Mouse (Mus musculus) E14TG2a.4 (cell line): Measurements from ENCODE around the gene Snca.

ENCODE experiments used
- CTCF ChIP-seq: conservative IDR thresholded peaks from 2 replicates; pipeline ENCODE4 v1.5.1; 2014; ENCODE audit warnings: low read length
- POU5F1 ChIP-seq: IDR thresholded peaks from 2 replicates; pipeline ENCODE4 v1.6.1; 2014; ENCODE audit warnings: low read length, borderline replicate concordance

GRCm38 (mm10) chr6:60717566-60717965 is 112.1 kb downstream of the Snca start:
- TF ChIP-seq CTCF (no peak), POU5F1 (no peak)
